Comparison of ENCODE assay signal across 21 mouse cellular contexts in the genomic region with DNA sequence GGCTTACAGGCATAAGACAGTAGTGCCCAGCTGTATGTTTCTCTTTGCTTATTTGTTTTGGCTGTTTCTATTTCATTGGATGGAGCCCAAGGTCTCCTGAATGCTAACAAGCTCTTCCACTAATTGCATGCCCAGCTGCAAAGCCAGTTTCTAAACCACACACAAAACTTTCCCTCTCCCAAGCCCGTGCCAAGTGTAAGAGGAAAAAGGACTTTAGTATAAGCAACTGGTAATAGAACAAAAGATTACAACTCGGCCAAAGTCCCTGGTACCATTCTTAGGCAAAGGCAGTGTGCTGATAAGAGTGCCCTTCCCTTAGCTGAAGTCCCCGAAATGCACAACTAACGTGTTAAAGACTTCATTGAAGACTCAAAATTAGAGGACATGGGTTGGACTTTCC. TPM values are rescaled to one million over a fixed set of nuclear protein-coding genes. Genes with fewer than 3 reads are reported as not detected.
DNase-seq lines count a peak whose midpoint lies in the region; ATAC-seq and TF ChIP-seq lines count a peak whose summit lies in the region.
"Had no signal": no experiment of that assay in that cellular context is flagged by ENCODE, and none has a peak within 500 bp of the region (broad histone marks: within the 10 kb centered on the region; RNA-seq: fewer than 3 reads in every experiment).

No protein-coding gene starts in this region.

- WGBS in heart, embryonic 12.5 days, result 49% methylated on average over 4 of the region's 4 CpGs
- WGBS in liver, adult 2 months, result 8% methylated on average over 4 of the region's 4 CpGs
- WGBS in liver, postnatal 0 days (ENCODE audit: insufficient replicate concordance), result 54% methylated on average over 4 of the region's 4 CpGs
- WGBS in stomach, embryonic 15.5 days, result 61% methylated on average over 4 of the region's 4 CpGs

- H3K9ac ChIP-seq in heart, embryonic 12.5 days, result no peak overlapping the region
- peak overlapping the region; percentile 6; the same call in 1 of the 2 replicates for H3K9ac ChIP-seq in liver, adult 2 months (ENCODE audit: low read depth, low read length)
- no peak overlapping the region for H3K9ac ChIP-seq in liver, postnatal 0 days (replicated peaks)
- no peak overlapping the region for H3K9ac ChIP-seq in stomach, embryonic 15.5 days
- H3K9ac ChIP-seq: hindbrain, embryonic 13.5 days; liver, embryonic 12.5 days; lung, embryonic 15.5 days had no signal

- no peak for ATAC-seq in heart, embryonic 12.5 days (ENCODE audit: insufficient number of reproducible peaks, low FRiP score)
- no peak for ATAC-seq in liver, postnatal 0 days
- peak; percentile 38; the same call in 1 of the 2 replicates for ATAC-seq in stomach, embryonic 15.5 days (ENCODE audit: insufficient read depth, low FRiP score, low read depth)
- ATAC-seq in erythroblast, adult 5-6 weeks (replicated peaks; ENCODE audit: low FRiP score, poor library complexity, severe bottlenecking), result no peak
- ATAC-seq: activated CD4-positive, CD25-positive, alpha-beta regulatory T cell, adult 4 months; liver, embryonic 12.5 days had no signal

- peak overlapping the region; percentile 25; the same call in 1 of the 2 replicates for H3K27ac ChIP-seq in heart, embryonic 12.5 days (ENCODE audit: poor library complexity, severe bottlenecking)
- peak overlapping the region; percentile 96 for H3K27ac ChIP-seq in liver, adult 2 months (replicated peaks; ENCODE audit: insufficient read depth, low read depth, low read length)
- H3K27ac ChIP-seq in liver, postnatal 0 days (ENCODE audit: low read depth), result no peak overlapping the region; the same call in 1 of the 2 replicates
- peak overlapping the region; percentile 78 for H3K27ac ChIP-seq in stomach, embryonic 15.5 days
- H3K27ac ChIP-seq: hindbrain, embryonic 13.5 days; liver, embryonic 12.5 days; lung, embryonic 15.5 days; macrophage had no signal

- H3K4me1 ChIP-seq in heart, embryonic 12.5 days (replicated peaks), result peaks cover 54% of the 10 kb centered on the region
- peaks cover 35% of the 10 kb centered on the region for H3K4me1 ChIP-seq in liver, adult 2 months (ENCODE audit: control insufficient read depth, insufficient read depth, low read length)
- H3K4me1 ChIP-seq in liver, postnatal 0 days (ENCODE audit: insufficient read depth), result no peaks in the 10 kb centered on the region
- H3K4me1 ChIP-seq in stomach, embryonic 15.5 days, result peaks cover 39% of the 10 kb centered on the region

- peaks cover 38% of the 10 kb centered on the region for H3K36me3 ChIP-seq in heart, embryonic 12.5 days
- H3K36me3 ChIP-seq in liver, adult 2 months (ENCODE audit: control insufficient read depth, insufficient read depth, low read length), result no peaks in the 10 kb centered on the region; the same call in 1 of the 2 replicates
- H3K36me3 ChIP-seq in liver, postnatal 0 days (replicated peaks; ENCODE audit: insufficient read depth, low read length), result peaks cover 9% of the 10 kb centered on the region
- H3K36me3 ChIP-seq in stomach, embryonic 15.5 days, result 0 out of 2 replicates have a peak, but pooled peaks cover 5% of the 10 kb centered on the region

- TF ChIP-seq POLR2A in liver, adult 2 months (IDR thresholded peaks at IDR 0.05; ENCODE audit: extremely low read depth, insufficient read depth, low read length), result no peak

- DNase-seq in heart, adult 18-20 months, result no peak
- peak; percentile 98 for DNase-seq in liver, adult 2 months (ENCODE audit: extremely low read depth, low read depth, low spot score)
- no peak for DNase-seq in liver, postnatal 0 days
- DNase-seq in fat pad, adult 2 months (ENCODE audit: extremely low read depth, low read depth, low spot score), result peak; percentile 42
- DNase-seq in left cerebral cortex, adult 11 months (ENCODE audit: low spot score), result no peak
- DNase-seq: B cell, adult 2 months; cerebellum, postnatal 25 days; gastrocnemius, postnatal 14 days; kidney, adult 9 months; kidney, postnatal 4 days; layer of hippocampus, postnatal 36 days; right cerebral cortex, postnatal 4 days had no signal

- no peak overlapping the region for H3K4me2 ChIP-seq in heart, embryonic 12.5 days
- H3K4me2 ChIP-seq in liver, postnatal 0 days (ENCODE audit: low read depth, low read length), result no peak overlapping the region
- H3K4me2 ChIP-seq in stomach, embryonic 15.5 days, result no peak overlapping the region
- H3K4me2 ChIP-seq: hindbrain, embryonic 13.5 days; liver, embryonic 12.5 days; lung, embryonic 15.5 days; midbrain, embryonic 11.5 days had no signal

- no peaks in the 10 kb centered on the region for H3K9me3 ChIP-seq in heart, embryonic 12.5 days (replicated peaks)
- H3K9me3 ChIP-seq in liver, postnatal 0 days (ENCODE audit: low read length), result no peaks in the 10 kb centered on the region
- H3K9me3 ChIP-seq in stomach, embryonic 15.5 days, result no peaks in the 10 kb centered on the region
- H3K9me3 ChIP-seq: hindbrain, embryonic 13.5 days; liver, embryonic 12.5 days; lung, embryonic 15.5 days had no signal

- H3K79me2 ChIP-seq in liver, adult 2 months (ENCODE audit: control insufficient read depth, insufficient read depth, low read length), result peaks cover 8% of the 10 kb centered on the region; the same call in 1 of the 2 replicates

- no peak overlapping the region for H3K4me3 ChIP-seq in heart, embryonic 12.5 days
- H3K4me3 ChIP-seq in liver, adult 2 months (ENCODE audit: insufficient read depth, low read depth, low read length), result no peak overlapping the region
- H3K4me3 ChIP-seq in liver, postnatal 0 days (ENCODE audit: low read depth, low read length), result no peak overlapping the region
- no peak overlapping the region for H3K4me3 ChIP-seq in stomach, embryonic 15.5 days (replicated peaks)
- H3K4me3 ChIP-seq: hindbrain, embryonic 13.5 days; liver, embryonic 12.5 days; lung, embryonic 15.5 days had no signal

- H3K27me3 ChIP-seq in heart, embryonic 12.5 days (replicated peaks), result no peaks in the 10 kb centered on the region
- no peaks in the 10 kb centered on the region for H3K27me3 ChIP-seq in liver, adult 2 months (ENCODE audit: control insufficient read depth, insufficient read depth, low read length)
- no peaks in the 10 kb centered on the region for H3K27me3 ChIP-seq in liver, postnatal 0 days (ENCODE audit: insufficient read depth, low read length)
- no peaks in the 10 kb centered on the region for H3K27me3 ChIP-seq in stomach, embryonic 15.5 days (replicated peaks)
- H3K27me3 ChIP-seq: hindbrain, embryonic 13.5 days; liver, embryonic 12.5 days; lung, embryonic 15.5 days had no signal

- TF ChIP-seq CTCF in liver, adult 2 months (IDR thresholded peaks at IDR 0.05; ENCODE audit: low read depth, low read length), result no peak
- TF ChIP-seq CTCF in liver, postnatal 0 days (IDR thresholded peaks at IDR 0.05; ENCODE audit: low read depth), result no peak

- no peak for TF ChIP-seq EP300 in liver, postnatal 0 days (IDR thresholded peaks at IDR 0.05; ENCODE audit: low read depth)

RNA-seq across cellular contexts. Expression of a gene that starts 34.2 kb away (rescaled TPM):
- 50.3 and 58.3 TPM in 2 replicates for polyA plus RNA-seq in heart, embryonic 12.5 days (2016; fragmentation: Nextera tagmentation; extraction: Ambion mirVana)
- 10 to 100 TPM; 41.7 to 45.5 TPM for total RNA-seq in heart, adult 18-20 months (2021)
- total RNA-seq in liver, adult 2 months (2014; rRNA removed), result 22.4 and 23.3 TPM in 2 replicates
- polyA plus RNA-seq in liver, adult 2 months (2012; rRNA removed), result 28.2 and 30.0 TPM in 2 replicates
- polyA plus RNA-seq in liver, postnatal 0 days (2015; fragmentation: Nextera tagmentation; extraction: Ambion mirVana), result 11.9 and 12.7 TPM in 2 replicates
- polyA plus RNA-seq in stomach, embryonic 15.5 days (2015; fragmentation: Nextera tagmentation; extraction: Ambion mirVana), result 35.5 and 41.4 TPM in 2 replicates
- 29.9 and 37.1 TPM in 2 replicates for total RNA-seq in erythroblast, adult 5-6 weeks (2015; ENCODE audit: low replicate concordance)
- total RNA-seq in erythroblast, adult 5-6 weeks (2017; ENCODE audit: low replicate concordance), result 26.8 and 34.8 TPM in 2 replicates

Comparison
In these comparisons a context has a peak if more than half of its experiments do, and no peak if none do; other contexts are left out.
1. DNase-seq: peak in liver, adult 2 months (single experiment) and fat pad, adult 2 months (single experiment); none in heart, adult 18-20 months (0 of 2), liver, postnatal 0 days (single experiment) and left cerebral cortex, adult 11 months (single experiment).